Mouse (Mus musculus): ENCODE results near the gene Tmem54. TPM values are rescaled to one million over a fixed set of nuclear protein-coding genes. Genes with fewer than 3 reads are reported as not detected.
A peak's percentile ranks its signal among the peaks of the same experiment; 100 is the strongest.

Gene Tmem54
- polyA plus RNA-seq, 1 experiment: not detected

DNA sequence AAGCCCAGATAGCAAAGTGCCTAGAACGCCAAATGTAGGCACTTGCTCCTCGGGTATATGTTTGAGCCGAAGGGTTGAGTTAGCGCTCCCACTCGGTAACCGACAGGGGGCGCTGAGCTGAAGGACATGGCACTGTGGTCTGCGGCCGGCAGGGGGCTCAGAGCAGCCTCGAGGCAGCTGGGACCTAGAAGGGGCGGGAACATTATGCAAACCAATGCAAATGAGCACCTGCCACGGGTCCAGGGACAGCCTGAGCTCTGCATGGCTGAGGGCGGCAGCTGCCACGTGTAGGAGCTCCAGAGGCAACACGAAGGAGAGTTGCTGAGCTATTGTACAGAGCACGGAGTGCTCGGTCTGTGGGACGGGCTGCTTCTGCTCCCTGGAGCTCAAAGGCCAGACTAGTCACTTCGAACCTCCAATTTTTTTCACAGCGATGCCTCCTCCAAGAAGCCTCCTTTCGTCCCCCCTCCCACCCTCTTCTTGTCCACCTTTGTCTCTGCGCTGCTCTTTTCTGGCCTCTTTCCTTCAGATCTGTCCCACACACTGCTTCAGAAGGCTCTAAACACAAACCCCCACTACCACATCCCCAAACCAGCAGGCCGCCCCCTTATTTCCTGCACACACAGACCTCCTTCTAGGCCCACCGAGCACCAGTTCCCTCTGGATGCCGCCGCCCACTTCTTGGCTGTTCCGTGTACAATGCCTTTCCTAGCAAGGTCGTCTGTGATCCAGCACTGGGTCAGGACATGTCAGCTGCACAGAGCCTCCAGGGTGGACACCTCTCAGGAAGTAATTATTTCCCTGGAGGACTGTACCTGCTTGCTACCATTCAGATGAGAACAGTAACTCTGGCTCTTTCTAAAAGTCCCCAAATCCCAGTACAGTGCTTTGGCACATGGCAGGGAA is 8.0 kb downstream of the Tmem54 start:
- Histone ChIP-seq H3K4me3 (ENCODE audit: insufficient read depth, low read length) (no peak overlapping the region), H3K27ac (ENCODE audit: insufficient read depth, low read depth, low read length) (no peak overlapping the region), H3K4me1 (ENCODE audit: control insufficient read depth, insufficient read depth, low read length) (no peaks in the 10 kb centered on the region)
- TF ChIP-seq CTCF (IDR thresholded peaks at IDR 0.05; ENCODE audit: low read depth, low read length): peak; percentile 30; the same call in 1 of the 2 replicates
- TF ChIP-seq POLR2A (IDR thresholded peaks at IDR 0.05; ENCODE audit: borderline replicate concordance, low read depth, low read length): no peak

DNA sequence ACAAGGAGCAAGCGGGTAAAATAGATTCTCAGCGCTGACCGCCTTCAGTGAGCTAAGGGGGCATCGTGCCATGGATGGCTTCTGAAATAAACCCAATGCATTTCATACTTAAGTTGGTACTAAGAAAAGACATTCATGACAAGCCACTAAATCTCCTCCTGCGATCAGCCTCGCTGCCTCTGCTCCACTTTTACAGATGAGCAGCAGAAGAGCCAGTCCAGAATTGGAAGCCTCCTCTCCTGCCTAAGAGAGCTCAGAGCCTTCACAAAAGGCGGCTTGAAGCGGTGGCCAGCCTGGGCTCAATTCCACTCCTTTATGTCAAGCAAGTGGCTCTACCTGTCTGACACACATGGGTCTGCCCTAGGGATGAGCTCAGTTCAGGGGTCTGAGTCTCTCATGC is 11.4 kb downstream of the Tmem54 start:
- Histone ChIP-seq H3K27ac (ENCODE audit: insufficient read depth, low read depth, low read length) (no peak overlapping the region), H3K4me1 (ENCODE audit: control insufficient read depth, insufficient read depth, low read length) (no peaks in the 10 kb centered on the region), H3K4me3 (ENCODE audit: insufficient read depth, low read length) (no peak overlapping the region)
- TF ChIP-seq POLR2A (IDR thresholded peaks at IDR 0.05; ENCODE audit: borderline replicate concordance, low read depth, low read length): no peak
- TF ChIP-seq CTCF (IDR thresholded peaks at IDR 0.05; ENCODE audit: low read depth, low read length): no peak

DNA sequence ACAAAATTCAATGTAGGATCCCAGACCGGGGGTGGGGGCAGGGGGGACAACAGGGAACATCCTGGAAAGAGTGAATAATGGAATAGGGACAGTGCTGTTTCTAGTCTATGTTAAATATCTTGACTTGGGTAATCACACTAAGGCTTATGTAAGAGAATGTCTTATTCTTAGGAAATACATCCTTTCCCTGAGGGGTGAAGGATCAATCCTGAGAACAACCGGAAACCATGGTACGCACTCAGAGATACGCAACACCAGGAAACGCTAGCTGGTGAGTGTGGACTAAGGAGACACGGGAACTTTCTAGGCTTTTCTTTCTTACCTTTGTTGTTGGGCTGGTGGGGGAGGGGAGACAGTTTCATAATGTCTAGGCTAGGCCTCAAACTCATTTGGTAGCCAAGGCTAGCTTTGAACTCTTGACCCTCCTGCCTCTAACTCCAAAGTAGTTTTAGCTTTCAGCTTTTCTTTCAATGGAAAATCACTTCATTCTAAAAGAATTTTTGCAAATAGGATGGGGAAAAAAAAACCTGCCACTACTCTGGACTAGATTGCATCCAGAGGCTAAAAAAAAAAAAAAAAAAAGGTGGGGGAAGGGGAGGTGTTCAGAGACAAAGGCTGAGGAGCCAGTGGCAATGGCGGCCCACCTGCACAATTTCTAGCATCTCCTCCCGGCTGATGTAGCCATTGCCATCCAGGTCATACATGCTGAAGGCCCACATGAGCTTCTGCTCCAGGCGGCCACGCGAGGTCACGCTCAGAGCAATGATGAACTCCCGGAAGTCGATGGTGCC is 12.6 kb downstream of the Tmem54 start:
- TF ChIP-seq CTCF (IDR thresholded peaks at IDR 0.05; ENCODE audit: low read depth, low read length) (no peak), POLR2A (IDR thresholded peaks at IDR 0.05; ENCODE audit: borderline replicate concordance, low read depth, low read length) (no peak)

DNA sequence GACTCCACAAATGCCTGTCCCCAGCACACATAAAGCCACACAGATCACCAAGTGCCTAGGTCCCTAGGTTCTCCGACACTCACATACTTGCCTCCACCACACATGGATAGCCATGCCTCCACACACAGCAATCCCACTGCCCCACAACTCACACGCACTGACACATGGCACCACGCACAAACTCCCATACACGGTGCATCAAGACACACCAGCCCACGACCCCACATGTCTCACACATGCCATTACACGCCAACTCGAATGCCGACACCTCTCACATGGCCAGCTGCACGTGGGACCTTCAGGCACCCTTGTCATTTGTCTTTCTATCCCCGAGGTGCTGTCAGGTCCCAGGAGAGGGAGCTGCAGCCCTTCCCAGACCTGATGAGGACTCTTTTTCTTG is 14.4 kb downstream of the Tmem54 start:
- TF ChIP-seq CTCF (IDR thresholded peaks at IDR 0.05; ENCODE audit: low read depth, low read length) (no peak), POLR2A (IDR thresholded peaks at IDR 0.05; ENCODE audit: borderline replicate concordance, low read depth, low read length) (no peak)
- no peak overlapping the region for H3K4me3 ChIP-seq (ENCODE audit: insufficient read depth, low read length)

More for the DNA sequence above, 12.6 kb downstream of the Tmem54 start:
- no peaks in the 10 kb centered on the region for H3K4me1 ChIP-seq (ENCODE audit: control insufficient read depth, insufficient read depth, low read length)
- H3K27ac ChIP-seq (ENCODE audit: insufficient read depth, low read depth, low read length): no peak overlapping the region
- no peak overlapping the region for H3K4me3 ChIP-seq (ENCODE audit: insufficient read depth, low read length)

DNA sequence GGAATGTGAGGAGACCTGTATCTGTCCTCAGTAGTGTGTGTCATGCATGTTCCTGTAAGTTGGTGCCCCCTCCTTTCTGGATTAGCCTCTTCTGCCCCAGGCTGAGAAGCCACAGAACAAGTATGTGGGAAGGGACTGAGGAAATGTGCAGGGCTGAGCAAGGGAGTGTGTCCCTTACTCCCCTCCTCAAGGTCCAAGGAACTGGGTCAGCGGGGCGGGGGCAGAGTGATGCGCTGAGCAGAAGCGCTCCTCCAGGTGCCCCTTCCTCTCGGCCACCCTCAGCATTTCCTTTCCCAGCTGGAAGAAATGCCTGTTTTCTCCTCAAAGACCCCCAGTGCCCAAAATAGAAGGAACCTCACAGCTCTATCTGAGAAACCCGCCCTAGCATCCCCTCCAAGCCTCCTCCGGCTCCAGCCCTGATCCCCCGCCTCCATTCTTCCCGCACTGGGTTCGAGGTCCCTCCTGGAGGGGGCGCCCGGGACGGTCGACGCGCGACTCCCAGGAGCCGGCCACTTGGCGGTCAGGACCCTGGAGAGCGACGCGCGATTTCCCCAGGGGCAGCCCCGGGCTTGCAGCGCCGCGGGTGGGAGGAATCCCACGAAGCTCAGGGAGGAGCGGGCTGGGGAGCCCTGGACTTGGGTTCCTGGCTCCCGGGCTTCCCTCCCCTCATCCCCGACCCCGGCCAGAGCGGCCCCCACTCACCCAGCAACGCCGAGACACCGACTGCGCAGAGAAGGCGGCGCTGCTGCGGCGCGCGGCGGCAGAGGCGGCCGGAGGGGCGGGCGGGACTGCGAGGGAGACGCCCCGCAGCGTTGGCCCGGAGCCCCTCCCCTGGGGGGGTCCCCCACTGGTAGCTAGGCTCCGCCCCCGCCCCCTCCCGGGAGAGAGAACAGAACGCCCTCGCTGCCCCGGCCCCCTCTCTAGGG is 15.4 kb downstream of the Tmem54 start:
- no peak overlapping the region for H3K4me3 ChIP-seq (ENCODE audit: insufficient read depth, low read length)

More for the DNA sequence above, 14.4 kb downstream of the Tmem54 start:
- H3K27ac ChIP-seq (ENCODE audit: insufficient read depth, low read depth, low read length): no peak overlapping the region
- no peaks in the 10 kb centered on the region for H3K4me1 ChIP-seq (ENCODE audit: control insufficient read depth, insufficient read depth, low read length)

DNA sequence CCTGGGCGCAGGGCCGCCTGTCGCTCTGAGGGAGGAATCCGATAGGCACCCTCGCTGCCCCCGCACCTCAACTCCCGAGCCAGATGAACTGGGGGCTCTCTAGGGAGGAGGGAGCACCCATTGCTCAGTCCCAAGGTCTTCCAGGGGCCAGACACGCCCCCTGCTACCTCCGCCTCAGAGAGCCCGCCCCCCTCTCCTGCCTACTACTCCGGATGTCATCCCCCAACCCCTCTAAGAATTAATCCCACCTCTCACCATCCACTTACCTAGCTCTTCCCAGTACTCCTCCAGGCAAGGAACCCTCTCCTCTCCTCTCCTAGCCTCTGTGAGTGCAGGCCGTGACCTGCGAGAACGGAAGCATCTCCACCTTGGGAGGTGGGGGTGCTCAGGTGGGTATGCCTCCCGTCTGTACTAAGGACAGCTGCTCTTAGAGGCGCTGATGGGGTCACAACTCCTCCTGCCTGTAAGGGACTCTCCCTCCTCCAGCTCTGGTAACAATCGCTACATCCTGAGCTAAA is 16.3 kb downstream of the Tmem54 start, which contains the start of gene Hpca:
Gene Hpca (minus strand): TSS at position 468 of the 518 bp plus-strand sequence.
- Histone ChIP-seq H3K4me1 (ENCODE audit: control insufficient read depth, insufficient read depth, low read length) (no peaks in the 10 kb centered on the region), H3K4me3 (ENCODE audit: insufficient read depth, low read length) (no peak within 1 kb of the TSS), H3K27ac (ENCODE audit: insufficient read depth, low read depth, low read length) (no peak within 1 kb of the TSS)
- TF ChIP-seq CTCF (IDR thresholded peaks at IDR 0.05; ENCODE audit: low read depth, low read length): no peak
- no peak for TF ChIP-seq POLR2A (IDR thresholded peaks at IDR 0.05; ENCODE audit: borderline replicate concordance, low read depth, low read length)

More for the DNA sequence above, 15.4 kb downstream of the Tmem54 start:
- H3K27ac ChIP-seq (ENCODE audit: insufficient read depth, low read depth, low read length): no peak overlapping the region
- no peaks in the 10 kb centered on the region for H3K4me1 ChIP-seq (ENCODE audit: control insufficient read depth, insufficient read depth, low read length)
- no peak for TF ChIP-seq POLR2A (IDR thresholded peaks at IDR 0.05; ENCODE audit: borderline replicate concordance, low read depth, low read length)
- TF ChIP-seq CTCF (IDR thresholded peaks at IDR 0.05; ENCODE audit: low read depth, low read length): no peak

DNA sequence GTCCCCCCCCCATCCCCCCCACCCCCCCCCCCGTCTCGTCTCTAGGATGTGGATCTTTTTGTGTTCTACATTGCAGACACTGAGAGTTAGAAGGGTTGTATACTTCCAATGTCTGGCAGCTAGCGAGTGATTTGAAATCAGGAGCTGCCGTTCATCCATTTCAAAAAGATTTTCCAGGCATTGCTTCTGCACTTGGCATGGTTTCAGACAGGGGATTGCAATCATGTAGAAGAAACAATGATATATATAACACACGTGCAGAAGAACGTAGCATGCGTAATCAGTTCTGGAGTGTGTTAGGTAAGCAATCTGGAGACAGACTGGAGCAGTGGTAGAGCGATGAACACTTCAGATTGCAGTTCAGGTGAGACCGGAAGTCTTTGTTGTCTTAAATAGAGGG is 16.8 kb downstream of the Tmem54 start:
- H3K4me3 ChIP-seq (ENCODE audit: insufficient read depth, low read length): no peak overlapping the region
- no peaks in the 10 kb centered on the region for H3K4me1 ChIP-seq (ENCODE audit: control insufficient read depth, insufficient read depth, low read length)
- no peak for TF ChIP-seq CTCF (IDR thresholded peaks at IDR 0.05; ENCODE audit: low read depth, low read length)
- TF ChIP-seq POLR2A (IDR thresholded peaks at IDR 0.05; ENCODE audit: borderline replicate concordance, low read depth, low read length): no peak

DNA sequence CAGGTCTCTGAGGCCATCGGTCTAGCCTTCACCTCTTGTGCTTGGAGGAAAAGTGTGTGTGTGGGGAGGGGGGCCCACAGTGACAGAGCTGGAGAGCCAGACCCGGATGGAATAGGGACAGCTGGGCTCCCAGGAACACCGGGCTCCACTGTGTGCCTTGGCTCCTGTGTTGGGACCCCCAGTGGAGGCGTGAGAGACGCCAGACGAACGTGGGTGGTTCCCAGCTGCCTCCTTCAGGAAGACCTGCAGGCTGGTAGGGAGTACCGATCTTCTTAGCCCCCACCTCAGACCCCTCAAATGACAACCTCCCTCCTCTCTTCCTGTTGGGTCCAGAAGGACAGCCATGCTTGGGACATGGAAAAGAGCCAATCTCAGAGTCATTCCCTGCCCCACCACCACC is 17.4 kb downstream of the Tmem54 start:
- Histone ChIP-seq H3K4me3 (ENCODE audit: insufficient read depth, low read length) (no peak overlapping the region), H3K27ac (ENCODE audit: insufficient read depth, low read depth, low read length) (no peak overlapping the region), H3K4me1 (ENCODE audit: control insufficient read depth, insufficient read depth, low read length) (no peaks in the 10 kb centered on the region)
- TF ChIP-seq CTCF (IDR thresholded peaks at IDR 0.05; ENCODE audit: low read depth, low read length) (no peak), POLR2A (IDR thresholded peaks at IDR 0.05; ENCODE audit: borderline replicate concordance, low read depth, low read length) (no peak)

More for the DNA sequence above, 16.8 kb downstream of the Tmem54 start:
- no peak overlapping the region for H3K27ac ChIP-seq (ENCODE audit: insufficient read depth, low read depth, low read length)
